Mouse (Mus musculus) neural tube, embryonic 10.5 days (tissue): ENCODE measurements around the gene Gpr137.
"Not testable (repeated sequence)": the region's sequence is repeated elsewhere in the genome, so short reads cannot be mapped to it uniquely, and the experiment has no call there.

ENCODE experiments used
- DNase-seq: peaks from one replicate; pipeline ENCODE4 v3.0.0-alpha.2; 2017; ENCODE audit warnings: low spot score; ENCODE audit errors: extremely low spot score

Gene Gpr137

DNA sequence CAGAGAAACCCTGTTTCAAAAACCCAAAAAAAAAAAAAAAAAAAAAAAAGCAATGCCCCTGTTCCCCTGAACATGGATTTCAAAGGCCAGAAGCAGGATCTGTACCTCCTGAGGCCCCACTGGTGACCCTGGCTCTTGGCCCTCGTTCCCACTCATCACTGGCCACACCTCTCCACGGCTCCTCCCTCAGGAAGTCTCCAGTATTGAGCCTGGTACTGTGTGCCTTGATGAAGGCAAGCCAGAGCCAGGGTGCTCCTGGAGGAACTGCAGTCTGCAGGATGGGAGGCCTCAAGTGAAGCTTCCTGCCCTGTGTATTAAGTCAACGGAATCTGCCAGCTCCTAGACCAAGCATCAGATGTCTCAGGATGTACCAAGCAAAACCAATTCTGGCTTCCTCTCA, 36.1 kb downstream of the Gpr137 start:
- DNase-seq: no peak

- no peak for DNase-seq
Observed at GRCm38 (mm10) chr19:6905498-6906159, 36.7 kb downstream of the Gpr137 start.

- DNase-seq: no peak
Observed at GRCm38 (mm10) chr19:6904846-6905245, 37.4 kb downstream of the Gpr137 start.

DNA sequence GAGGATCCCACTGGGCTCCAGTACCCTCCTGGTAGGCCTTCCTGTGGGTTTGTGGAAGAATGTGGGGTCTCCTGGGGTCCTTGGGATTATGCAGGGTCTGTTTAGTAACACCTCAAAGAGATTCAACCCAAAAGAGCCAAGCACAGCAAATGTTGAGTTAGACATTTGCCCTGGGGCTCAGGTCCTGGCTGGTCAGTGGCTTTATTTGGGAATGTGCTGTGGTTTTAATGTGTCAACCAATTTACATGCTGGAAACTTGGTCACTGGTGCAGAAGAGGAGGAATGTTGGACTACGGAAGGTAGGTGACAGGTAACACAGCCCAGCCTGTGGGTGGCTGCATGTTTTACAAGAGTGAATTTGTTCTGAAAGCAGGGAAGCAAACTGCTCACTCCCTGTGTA, 39.2 kb downstream of the Gpr137 start:
- DNase-seq: no peak

GRCm38 (mm10) chr19:6899641-6900040, 42.6 kb downstream of the Gpr137 start:
- no peak for DNase-seq

DNA sequence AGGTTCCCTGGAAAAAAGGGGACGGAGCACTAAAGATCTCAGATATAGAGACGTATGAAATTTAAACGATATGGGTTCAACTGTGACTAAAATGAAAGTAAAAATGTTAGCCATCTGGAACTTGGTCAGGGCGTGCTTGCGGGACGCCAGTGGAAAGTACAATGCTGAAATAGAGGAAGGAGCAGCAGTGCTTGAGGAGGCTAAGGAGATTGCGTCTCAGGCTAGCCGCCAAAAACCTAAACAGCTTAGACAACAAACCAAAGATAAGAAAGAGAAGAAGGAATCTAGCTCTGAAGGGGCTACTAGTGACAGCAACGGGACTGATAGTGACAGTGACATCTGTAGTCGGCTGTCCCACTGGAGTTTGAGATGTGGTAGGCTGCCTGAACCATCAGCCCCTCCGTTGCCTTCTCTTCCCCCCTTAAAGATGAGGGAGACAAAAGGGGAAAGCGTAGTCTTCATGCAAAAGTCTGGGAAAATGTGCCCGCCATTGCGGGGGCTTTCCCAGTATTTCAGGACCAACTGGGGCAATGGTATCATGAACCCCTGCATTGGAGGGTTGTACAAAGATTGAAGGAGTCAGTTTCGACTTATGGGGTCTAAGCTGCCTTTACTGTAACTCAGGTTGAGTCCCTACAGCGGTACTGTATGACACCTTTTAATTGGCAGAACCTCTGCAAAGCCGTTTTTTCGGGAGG, 46.5 kb downstream of the Gpr137 start:
- DNase-seq: not testable (repeated sequence)

GRCm38 (mm10) chr19:6893731-6894451, 48.4 kb downstream of the Gpr137 start:
- DNase-seq: no peak

DNA sequence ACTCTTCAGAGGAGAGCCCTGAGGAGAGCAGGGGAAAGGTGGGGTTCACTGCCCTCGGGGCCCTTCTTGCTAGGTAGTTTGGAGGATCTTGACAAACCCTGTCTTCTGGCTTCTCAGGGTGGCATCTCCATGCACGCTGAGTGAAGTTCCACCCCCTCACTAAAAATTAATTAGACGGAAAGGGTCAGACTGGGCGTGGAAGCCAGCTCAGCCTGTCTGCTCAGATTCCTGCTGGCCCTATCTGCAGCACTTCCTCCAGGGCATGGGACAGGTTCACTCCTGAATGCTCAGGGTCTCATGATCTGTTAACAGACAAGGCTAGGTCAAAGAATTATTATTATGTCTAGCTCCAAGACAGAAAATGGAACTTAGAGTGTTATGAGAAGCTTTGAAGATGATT, 49.8 kb downstream of the Gpr137 start:
- no peak for DNase-seq
